Mouse (Mus musculus): ENCODE measurements at regions not wholly inside any gene's neighbourhood (a gene's known extent, or its start where the extent isn't known, plus 50 kb on each side); places are given as distances from the start of the nearest gene placed in this dataset.

DNA sequence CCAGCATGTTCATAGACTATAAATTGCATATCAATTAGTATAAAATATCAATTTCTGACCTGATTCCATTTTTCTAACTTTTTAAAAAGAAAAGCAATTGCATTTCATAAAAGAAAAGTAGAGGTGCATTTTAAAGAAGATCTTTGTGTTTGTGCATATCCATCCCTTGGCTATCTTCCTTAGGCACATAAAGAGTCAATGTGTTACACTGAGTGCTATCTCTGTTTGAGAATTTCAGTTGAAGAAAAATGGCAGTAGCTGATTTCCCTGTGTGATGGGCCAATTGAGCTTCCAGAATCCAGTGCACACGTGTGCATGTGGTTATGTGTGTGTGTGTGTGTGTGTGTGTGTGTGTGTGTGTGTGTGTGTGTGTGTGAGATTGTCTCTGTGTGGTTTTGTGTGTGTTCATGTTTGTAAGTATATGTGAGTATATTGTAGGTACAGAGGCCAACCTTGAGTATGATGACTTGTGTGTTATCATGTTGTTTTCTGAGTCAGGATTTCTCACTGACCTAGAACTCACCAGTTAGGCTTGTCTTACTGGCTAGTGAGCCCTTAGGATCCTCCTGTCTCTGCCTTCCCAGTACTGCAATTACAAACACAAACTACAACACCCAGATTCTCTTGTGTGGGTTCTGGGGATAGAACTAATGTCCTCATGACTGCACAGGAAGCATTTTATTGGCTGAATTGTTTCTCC is 249.6 kb downstream of the Cdk5rap2 start:
- no peak for DNase-seq

DNA sequence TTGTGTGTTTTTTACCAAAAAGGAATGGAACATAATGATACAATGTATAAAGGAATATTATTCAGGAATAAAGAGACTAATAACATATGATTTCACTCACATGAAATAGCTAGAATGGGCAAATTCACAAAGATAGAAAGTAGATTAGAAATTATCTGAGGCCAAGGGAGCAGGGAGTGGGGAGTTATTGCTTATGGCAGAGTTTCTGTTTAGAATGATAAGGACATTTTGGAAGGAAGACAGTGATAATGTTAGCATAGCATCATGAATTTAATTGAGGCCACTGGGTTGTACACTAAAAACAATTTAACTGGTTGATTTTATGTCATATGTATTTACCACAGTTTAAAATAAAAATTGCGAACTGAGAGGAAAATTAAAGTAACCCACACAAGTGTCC is 250.2 kb downstream of the Cdk5rap2 start:
- no peak for DNase-seq

DNA sequence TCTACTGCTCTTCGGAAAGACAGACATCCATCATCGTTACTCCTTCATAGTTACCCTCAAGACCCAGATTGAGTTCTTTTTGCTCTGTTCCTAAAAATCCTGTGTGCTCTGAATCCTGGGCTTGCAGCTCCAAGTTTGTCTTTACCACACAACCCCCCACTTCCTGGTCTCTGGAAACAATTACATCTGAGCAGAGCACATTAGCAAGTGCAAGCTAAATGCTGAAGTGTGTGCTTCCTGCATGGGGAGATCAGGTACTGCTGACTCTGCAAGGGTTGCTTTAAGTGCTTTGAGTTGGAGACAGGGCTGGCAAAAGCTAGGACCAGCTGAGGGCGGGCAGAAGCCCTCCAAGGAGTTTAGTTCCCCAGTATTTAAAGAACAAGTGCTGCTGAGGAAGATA is 257.1 kb downstream of the Cdk5rap2 start:
- no peak for DNase-seq

DNA sequence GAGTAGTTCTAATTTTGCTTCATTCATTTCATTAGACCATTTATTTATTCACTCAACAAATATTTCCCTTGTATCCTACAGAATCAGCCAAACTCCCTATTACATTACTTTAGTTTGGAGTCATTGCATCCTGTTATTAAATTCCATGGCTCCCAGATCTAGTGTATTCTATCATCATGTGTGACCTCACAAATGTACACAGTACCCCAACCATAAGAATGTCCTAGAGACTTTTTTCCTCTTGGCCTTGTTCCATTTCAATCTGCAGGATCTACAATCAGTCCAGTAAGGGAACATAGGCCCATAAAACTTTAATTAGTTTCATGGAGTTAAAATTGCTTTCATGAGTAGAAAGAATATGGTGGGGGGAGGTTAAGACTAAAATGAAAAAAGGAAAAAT is 301.2 kb downstream of the Cdk5rap2 start:
- no peak for DNase-seq

DNA sequence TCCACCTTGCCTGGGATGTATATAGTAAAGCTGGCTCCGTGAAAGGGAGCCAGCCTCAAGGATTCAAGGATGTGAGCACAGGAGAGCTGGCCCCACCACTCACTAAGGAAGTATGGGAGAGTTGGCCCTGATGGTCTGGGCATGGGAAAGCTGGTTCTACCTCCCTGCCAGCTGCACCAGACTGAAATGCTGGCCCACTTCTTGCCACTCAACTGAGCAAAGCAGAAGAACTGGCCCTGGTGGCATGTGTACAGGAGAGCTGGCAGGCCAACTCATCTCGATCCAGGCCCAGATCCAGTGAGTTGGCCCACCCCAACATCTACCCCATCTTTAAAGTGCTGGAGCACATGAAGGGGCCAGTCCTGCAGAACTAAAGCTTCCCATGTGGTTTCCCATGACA is 304.5 kb downstream of the Cdk5rap2 start:
- DNase-seq: no peak

DNA sequence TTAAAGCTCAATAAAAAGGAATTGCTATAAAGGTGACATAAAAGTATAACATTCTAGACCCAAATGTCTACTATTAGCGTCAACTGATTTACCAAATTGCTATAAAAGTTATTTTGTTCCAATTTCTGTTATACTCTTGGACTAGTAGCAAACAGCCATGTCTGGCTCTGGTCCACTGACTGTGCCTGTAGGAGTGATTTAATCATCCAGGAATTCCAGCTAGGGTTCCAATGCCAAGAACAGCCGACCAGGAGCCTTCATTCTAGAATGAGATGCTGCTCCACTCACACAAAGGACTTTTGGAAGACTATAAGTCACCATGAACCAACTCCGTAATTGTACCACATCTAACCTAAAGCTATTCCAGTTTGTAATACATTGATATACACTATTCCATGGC is 312.9 kb downstream of the Cdk5rap2 start:
- DNase-seq: peak in 1 of 2 experiments; percentile 10

DNA sequence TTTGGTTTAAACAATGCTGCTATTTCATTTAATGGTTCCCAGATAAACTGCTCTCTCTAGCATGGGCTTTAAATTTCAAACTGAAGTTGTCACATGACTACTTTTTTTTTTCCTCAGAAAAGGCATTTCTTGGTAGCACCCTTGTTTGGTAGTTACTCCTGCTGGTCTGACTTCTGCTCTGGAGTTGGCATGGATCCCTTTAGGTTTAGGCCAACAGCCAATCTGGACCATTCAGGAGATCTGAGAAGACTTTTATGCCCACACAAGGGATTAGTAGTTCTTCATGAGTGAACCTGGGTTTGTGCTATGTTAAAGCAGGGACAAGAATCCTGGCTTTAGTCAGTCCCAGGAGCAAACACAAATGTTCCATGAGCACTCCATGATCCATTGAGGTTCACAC is 332.0 kb downstream of the Cdk5rap2 start:
- DNase-seq: no peak

DNA sequence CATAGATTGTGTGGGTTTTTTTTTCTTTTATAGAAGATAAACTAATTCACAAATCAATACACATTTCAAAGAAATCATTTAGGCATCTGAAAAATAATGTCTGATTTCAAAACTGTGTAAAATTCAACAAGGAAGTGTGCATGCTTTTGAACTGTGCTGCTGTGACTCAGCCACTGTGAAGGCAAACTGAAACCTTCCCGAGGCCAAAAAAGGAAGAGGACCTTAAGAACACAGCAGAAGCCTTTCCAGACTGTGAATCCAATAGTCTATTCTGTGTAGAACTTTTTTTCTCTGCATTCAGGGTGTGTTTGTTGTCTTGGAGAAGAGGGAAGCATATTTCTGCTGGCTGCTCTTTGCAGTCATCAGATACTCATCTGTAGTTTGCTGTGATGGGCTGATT is 347.7 kb downstream of the Cdk5rap2 start:
- no peak for DNase-seq

DNA sequence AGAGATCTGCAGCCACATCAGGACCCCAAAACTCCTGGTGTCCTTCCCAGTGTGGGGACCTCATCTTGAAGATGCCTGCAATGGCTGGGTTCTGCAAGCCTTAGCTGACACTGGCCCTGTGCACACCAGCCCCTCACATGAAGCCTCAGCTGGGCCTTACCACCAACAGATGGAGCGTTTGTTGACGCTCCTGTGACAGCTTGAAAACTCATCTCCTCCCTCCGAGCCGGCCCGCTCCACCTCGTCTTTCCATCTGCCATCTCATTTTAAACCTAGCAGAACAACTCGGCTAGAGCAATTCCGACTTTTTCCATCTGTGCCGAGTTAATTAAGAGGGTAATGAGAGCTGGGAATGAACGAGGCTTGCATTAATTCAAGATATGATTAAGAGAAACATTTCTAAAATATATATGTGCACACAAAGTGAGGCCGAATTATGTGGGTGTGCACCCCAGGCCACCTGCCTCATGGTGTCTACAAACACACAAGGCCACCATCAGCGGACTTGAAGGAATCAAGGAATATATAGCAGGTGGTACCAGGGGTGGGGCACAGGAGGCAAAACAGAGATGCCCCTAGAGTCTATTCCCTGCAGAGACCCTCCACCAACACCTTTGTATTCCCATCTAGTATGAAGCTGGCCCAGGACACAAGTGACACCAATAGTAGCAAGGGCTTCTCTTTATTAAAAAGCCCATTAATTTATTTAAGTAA is 351.3 kb downstream of the Cdk5rap2 start:
- no peak for DNase-seq

DNA sequence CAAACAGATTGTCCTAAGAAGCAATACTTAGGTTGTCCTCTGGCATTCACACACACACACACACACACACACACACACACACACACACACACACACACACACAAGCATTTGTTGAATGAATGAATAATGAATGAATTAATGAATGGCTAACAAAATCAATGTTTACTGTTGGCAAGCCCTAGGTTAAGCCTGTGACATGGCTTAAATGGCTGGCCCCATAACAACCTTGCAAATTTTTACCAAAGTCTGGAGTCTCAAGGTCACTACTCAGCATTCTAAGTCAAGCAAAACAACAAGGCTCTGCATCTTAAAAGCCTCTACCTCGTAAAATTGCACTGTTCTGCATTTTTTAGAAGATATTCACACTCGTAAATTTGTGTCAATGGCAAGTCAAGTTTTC is 357.1 kb downstream of the Cdk5rap2 start:
- DNase-seq: no peak

DNA sequence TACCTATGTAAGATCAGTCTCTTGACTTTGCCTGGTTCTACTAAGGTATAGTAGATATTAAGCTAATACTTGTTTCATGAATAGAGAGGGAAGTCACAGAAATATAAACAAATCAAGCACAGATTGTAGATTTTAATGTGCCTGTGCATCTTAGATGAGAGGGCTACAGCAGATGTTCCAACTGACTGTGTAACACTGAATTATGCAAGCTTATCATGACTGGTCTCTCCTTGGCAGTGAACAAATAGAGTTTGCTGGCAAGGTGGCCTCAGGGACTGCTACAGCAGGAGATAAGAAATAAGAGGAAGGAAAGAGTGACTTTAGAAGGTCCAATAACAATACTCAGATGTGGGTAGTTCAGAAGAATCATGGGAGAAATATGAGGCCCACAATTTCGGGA is 372.0 kb downstream of the Cdk5rap2 start:
- DNase-seq: no peak

DNA sequence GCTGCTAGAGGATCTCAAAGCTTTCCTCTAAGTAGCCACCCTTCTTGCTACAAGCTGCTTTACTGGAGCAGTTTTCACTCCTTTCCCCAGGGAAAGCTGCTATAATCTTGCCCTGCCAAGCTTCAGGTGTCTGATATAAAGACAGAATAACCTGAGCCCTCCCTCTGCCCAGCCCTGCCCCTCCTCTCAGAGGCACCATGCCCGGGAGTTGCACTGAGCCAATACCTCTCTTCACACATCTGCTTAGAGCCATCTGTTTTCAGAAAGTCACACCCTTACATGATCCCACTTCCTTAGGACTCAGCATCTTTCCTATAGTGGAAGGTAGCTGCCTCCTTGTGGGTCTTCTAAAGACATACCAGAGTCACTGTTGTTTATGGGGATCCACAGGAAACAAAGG is 374.3 kb downstream of the Cdk5rap2 start:
- no peak for DNase-seq

DNA sequence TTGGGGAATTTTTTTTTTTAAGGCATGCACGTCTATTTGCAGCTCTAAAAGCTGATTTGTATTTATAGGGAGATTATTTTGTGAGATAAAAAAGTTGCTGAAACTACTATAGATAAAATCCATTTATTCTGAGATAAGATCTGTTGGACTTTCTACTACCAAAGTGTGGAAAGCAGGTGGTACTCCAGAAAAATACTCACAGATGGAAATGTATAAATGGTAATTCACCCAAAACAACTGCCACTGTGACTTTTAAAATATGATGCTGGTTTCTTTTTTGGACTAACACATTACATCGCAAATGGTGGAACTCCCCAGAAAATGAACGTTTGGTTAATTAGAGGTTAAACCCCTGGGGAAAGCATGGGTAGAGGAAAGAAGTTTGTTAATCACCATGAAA is 377.7 kb downstream of the Cdk5rap2 start:
- no peak for DNase-seq

DNA sequence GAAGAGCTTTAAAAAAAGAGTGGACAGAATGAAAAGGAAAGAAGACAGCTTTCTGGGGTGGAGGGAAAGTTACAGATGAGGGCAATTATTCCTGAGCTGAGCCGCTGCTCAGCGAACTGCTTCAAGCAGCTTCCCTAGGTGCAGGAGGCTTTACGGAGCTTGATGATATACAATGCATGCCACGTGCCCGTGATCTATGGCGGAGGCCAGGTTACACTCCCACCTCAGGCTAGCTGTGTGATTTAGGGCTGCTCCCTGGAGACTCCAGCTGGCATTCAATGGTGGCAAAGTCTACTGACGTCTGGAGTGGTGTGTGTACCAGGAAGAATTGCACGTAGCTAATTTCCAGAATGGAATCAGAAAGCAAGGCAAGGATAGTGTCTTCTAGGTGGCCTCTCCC is 383.4 kb downstream of the Cdk5rap2 start:
- no peak for DNase-seq

DNA sequence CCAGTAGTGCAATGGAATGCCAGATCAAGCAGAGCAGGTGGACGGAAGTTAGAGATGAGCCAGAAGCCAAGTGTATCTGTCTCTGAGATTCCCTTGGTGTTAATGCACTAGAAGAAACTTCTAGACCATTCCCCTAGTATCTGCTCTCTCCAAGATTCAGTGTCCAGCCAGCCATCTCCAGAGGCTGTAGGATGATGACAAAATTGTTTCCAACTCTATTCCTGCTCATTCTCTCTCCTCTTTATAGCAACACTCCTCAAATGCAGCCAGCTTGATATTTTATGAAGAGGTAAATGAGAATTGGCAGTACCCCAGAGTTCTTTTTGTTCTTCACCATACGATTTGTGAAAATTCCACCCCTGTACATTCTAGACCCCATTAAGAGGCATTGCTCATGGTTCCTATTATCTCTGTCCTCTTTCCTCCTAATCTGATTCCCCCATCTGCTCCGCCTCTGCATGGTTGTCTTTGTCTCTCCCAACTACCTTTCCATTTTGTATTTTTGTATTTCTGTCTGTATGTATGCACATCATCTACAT is 385.3 kb downstream of the Cdk5rap2 start:
- no peak for DNase-seq

DNA sequence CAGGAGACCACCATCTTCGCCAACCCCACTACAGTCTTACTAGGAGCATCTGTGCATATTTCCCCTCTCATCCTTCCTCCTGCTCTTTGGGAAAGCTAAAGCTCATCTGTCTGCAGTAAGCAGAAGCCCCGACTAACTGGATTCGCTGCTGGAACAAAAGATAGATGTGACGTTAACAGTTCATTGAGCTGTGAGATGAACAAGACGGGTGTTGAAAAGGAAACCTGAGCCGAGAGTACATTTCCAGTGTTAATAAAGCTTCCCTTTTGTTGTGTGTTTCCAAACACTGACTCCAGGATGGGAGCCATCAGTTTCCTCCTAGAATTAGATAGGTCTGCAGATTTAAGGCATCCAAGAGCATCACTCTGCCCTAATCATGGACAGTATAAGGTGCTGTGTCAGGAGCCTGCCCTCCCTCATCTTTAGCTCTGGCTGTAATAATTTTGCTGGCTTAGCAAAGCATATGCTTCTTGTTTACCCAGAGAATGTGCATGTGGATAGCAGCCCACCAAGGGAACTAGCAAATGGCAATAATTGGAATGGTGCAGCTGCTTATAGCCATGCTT is 389.3 kb downstream of the Cdk5rap2 start:
- DNase-seq: no peak

DNA sequence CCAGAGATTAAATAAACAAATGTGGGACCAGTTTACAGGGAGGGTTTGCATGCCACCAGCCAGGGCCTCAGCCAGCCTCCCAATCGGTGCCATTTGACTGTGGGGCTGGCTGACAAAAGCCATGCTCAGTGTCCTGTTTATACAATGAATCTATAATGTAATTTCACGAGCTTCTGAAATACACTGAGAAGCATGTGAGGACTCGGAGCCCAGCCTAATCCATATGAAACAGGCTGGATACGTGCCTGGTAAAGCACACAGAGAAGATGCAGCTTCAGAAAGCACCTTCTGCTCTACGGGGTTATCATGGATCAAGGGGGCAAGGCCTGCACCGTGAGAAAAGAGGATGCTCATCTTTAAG is 398.0 kb downstream of the Cdk5rap2 start:
- no peak for DNase-seq

DNA sequence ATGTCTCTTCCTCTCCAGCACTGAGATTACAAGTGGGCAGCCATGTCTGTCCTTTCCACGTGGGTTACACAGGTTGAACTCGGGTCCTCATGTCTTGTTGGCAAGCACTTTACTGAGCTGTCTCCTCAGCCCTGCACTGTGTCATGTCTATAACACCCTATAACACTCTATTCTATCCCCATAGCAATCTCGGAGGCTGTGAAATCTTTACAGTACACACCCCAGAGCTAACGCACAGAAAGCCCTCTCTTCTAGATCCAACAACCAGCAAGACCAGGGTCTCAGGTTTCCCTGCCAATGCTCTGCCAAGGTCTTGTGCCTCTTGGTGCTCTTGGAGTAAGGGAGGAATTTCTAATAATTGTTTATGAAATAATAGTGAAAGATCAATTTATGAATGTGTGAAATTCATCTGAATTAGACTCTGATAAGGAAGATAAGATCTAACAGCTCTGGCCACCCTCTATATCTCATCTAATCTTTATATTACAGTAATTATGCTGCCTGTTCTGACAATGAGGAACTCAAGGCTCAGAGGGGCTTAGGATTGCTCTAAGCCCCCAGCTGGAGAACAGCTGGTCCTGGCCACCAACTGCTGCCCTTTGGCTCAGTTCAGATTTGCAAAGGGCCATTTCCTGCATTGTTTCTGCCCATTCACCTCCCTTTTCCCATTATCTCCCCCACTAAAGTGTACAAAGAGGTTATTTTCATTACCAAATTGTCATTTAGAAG is 398.6 kb downstream of the Cdk5rap2 start:
- no peak for DNase-seq

DNA sequence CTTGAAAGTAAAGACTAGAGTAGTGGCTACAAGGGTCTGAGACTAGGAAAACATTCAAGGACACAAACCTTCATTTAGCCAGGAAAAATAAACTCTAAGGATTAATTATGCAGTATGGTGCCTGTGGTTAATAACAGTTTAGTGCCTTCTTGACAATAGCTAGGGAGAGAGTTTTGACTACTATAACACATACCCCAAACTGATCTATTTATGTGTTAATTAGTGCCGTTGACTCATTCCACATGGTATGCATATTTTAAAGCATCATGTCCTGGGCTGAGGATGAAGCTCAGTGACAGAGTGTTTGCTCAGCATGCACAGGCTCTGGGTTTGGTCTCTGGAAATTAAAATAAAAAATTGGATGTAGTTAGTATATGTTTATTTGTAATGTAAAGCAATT is 399.8 kb downstream of the Cdk5rap2 start:
- DNase-seq: no peak

DNA sequence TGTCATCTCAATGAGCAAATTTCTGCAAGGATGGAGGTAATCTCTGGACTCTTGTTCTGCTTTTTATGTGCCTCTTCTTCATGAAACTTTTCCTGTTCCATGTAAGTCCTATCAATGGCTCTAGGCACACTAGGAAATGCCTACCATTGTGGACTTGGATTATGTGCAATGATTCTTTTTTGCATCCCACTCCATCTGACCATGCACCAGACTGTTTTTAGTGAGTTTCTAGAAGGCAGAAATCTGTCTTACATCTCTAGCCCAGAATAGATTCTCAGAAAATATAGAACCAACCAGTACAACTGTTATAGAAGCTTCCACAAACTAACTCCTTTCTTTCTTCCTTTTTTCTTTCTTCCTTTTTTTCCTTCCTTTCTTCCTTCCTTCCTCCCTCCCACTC is 405.3 kb downstream of the Cdk5rap2 start:
- DNase-seq: no peak

DNA sequence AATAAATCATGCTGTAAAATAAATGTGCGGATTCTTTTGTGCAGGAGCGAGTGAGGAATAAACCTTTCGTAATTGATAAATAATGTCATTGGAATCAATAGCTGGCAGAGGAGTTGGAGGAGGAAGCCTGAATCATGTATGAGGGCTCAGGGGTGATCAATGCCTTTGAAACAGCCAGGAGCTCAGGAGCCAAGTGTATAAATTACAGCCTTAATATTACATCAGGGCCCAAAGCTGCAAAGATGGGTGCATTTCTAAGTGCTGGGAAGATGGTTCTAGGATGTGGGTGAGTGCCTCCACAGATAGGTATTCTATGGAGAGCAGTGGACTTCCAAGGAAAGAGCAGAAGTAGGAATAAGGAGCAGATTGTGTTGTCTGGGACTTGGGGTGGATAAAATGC is 417.0 kb downstream of the Cdk5rap2 start:
- DNase-seq: no peak

DNA sequence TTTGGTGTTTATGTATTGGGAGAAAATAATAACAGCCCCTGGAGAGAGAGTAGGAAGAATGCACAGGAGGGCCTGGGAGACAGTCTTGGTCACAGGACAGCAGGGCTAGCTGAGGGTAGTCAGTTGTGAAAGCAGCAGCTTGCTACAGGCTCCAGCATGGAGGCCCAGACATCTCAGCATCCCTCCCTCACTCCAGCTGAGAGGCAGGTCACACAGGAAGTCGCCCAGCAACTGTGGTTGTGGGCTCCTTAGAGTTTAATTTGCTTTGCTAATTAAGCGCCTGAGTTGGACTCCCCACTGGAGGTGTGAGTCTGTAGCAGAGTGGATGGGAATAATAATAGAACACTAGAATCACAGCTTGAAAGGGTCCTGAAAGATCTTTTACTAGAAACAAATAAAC is 436.0 kb downstream of the Cdk5rap2 start:
- DNase-seq: no peak

DNA sequence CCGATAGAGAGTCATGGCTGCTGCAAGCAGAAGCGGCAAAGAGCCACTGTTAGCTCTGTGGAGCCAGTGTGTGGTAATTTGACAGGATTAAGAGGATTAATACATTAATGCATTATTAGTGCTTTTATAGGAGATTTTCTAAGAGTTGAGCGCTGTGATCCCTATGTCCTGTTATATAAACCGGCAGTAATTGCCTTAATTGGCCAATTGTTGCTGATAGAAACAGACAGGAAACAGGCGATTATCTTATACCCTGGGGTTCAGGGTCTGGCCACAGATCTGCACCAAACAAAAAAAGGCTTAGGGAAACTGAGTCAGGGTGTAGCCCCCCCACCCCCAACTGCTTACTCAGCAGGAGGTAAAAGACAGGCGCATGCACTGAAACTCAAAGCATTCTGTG is 436.7 kb downstream of the Cdk5rap2 start:
- DNase-seq: no peak
